Mouse (Mus musculus) G1E-ER4 (cell line): ENCODE measurements at regions not wholly inside any gene's neighbourhood (a gene's known extent, or its start where the extent isn't known, plus 50 kb on each side); places are given as distances from the start of the nearest gene placed in this dataset.

Source experiments
- GATA1 ChIP-seq: IDR thresholded peaks from one replicate; pipeline ENCODE4 v1.8.0; 2012; ENCODE audit warnings: low read length, inconsistent platforms

- TF ChIP-seq GATA1: no peak
Measured at GRCm38 (mm10) chr3:21833111-21833510, 243.3 kb upstream of the Tbl1xr1 start.

DNA sequence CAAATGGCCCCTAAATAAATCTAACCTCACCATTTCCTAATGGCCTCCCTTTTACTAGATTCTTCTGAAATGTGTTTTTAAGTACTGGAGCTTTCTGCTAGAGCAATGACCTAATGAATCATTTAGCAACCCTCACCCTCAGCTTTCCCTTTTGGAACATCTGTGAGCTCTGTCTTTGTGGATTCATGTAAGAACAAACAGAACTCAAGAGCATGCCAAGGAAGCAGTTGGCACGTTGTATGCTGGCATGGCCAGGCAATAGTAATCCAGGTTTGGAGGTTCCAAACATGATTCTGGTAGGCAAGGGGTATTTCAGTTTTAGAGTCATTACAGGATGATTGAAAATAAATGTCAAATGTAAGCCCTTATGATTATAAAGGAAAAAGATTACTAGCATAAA is 240.9 kb upstream of the Tbl1xr1 start:
- TF ChIP-seq GATA1: no peak

DNA sequence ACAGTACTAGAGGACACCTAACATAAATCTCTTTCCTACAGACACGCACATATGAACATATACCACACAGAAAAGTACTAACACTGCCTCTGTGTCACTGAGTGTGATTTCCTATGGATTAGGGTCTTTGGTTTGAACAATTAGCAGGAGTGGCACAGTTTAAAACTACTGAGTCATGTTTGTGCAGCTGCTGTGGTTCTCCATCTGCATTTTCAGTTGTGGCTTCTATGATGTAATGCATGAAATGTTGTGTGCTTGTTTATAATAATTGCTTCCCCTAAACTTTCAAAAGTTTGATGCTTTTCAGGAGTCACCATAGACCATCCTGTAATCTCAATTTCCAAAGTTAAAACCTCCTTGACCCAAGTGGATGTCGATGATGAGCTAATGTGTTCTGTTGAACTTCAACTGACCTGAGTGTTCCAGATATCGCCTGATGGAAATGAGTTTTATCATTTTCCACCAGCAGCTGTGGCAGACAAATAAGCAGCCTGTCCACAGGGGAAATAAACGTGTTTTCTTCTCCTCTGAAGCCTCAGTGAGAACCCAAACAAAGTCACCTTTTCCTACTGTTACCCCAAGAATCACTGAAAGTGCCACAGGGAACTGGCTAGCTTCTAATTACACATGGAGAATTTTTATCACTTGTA is 239.0 kb upstream of the Tbl1xr1 start:
- no peak for TF ChIP-seq GATA1

- no peak for TF ChIP-seq GATA1
Measured at GRCm38 (mm10) chr3:21840751-21841488, 235.5 kb upstream of the Tbl1xr1 start.

GRCm38 (mm10) chr3:21841506-21841905 is 234.9 kb upstream of the Tbl1xr1 start:
- no peak for TF ChIP-seq GATA1

GRCm38 (mm10) chr3:21842545-21843291 is 233.7 kb upstream of the Tbl1xr1 start:
- TF ChIP-seq GATA1: no peak

- no peak for TF ChIP-seq GATA1
Measured at GRCm38 (mm10) chr3:21843292-21843852, 233.1 kb upstream of the Tbl1xr1 start.

GRCm38 (mm10) chr3:21849831-21850230 is 226.6 kb upstream of the Tbl1xr1 start:
- no peak for TF ChIP-seq GATA1

- no peak for TF ChIP-seq GATA1
Measured at GRCm38 (mm10) chr3:21850977-21851376, 225.5 kb upstream of the Tbl1xr1 start.

GRCm38 (mm10) chr3:21854340-21854739 is 222.1 kb upstream of the Tbl1xr1 start:
- TF ChIP-seq GATA1: no peak

DNA sequence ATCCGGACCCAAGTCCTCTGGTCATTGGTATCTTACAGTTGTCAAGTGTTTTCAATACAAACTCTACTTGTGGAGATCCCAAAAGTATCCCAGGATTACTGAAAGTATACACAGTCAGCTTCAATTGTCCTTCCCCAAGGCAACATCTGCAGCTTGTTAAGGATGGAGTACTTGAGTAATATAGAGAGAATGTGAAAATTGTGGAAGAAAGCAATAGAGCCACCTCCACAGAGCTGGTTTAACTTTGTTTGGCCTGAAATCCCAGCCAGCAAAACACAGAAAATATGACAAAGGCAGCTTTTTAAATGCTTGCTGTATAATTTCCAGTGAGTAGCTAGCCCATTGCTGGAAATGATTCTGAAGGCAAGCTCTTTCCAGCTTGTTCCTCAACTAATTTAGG is 217.0 kb upstream of the Tbl1xr1 start:
- no peak for TF ChIP-seq GATA1

GRCm38 (mm10) chr3:21860915-21861635 is 215.4 kb upstream of the Tbl1xr1 start:
- no peak for TF ChIP-seq GATA1

GRCm38 (mm10) chr3:21861636-21861970 is 214.8 kb upstream of the Tbl1xr1 start:
- TF ChIP-seq GATA1: no peak

DNA sequence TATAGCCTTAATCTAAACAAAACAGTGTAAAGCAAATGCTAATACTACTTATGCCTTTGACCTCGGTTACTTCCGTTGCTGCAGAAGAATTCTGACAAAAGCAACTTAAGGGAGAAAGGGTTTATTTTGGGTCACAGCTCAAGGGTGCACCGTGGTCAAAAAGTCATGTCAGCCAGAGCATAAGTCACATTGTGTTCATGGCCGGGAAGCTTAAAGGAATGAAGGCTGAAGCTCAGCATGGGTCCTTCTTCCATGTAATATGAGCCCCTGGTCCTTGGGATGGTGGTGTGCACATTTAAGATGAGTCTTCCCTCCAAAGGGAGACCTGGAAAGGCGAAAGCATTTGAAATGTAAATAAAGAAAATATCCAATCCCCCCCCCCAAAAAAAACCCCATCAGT is 212.1 kb upstream of the Tbl1xr1 start:
- no peak for TF ChIP-seq GATA1

- TF ChIP-seq GATA1: no peak
Measured at GRCm38 (mm10) chr3:21865856-21866255, 210.6 kb upstream of the Tbl1xr1 start.

GRCm38 (mm10) chr3:21878396-21878795 is 198.1 kb upstream of the Tbl1xr1 start:
- no peak for TF ChIP-seq GATA1
